Mouse (Mus musculus): ENCODE measurements around the gene Jph4.
A peak's percentile ranks its signal among the peaks of the same experiment; 100 is the strongest.

- TF ChIP-seq NRF1 (IDR thresholded peaks at IDR 0.05; ENCODE audit: insufficient read depth, low read depth, low read length, poor library complexity, severe bottlenecking): no peak
- TF ChIP-seq RCOR1 (IDR thresholded peaks at IDR 0.05; ENCODE audit: low read depth, low read length): no peak
- no peak for TF ChIP-seq POLR2A (IDR thresholded peaks at IDR 0.05; ENCODE audit: control insufficient read depth in 1 of 2, insufficient read depth in 1 of 2, low read depth in 1 of 2, low read length in 2 of 2, poor library complexity in 1 of 2)
- no peak for TF ChIP-seq POLR2AphosphoS5 (IDR thresholded peaks at IDR 0.05; ENCODE audit: borderline replicate concordance, low read depth, low read length)
- peak; percentile 70 to 81 (median 76) for TF ChIP-seq CTCF (IDR thresholded peaks at IDR 0.05 in 2 of 3, conservative IDR thresholded peaks at IDR 0.05 in 1 of 3; ENCODE audit: control insufficient read depth in 1 of 3, insufficient read depth in 1 of 3, low read depth in 2 of 3, low read length in 3 of 3, poor library complexity in 1 of 3, severe bottlenecking in 1 of 3)
- TF ChIP-seq SIN3A (IDR thresholded peaks at IDR 0.05; ENCODE audit: low read length): no peak
Observed at GRCm38 (mm10) chr14:55119421-55120134, 2.8 kb upstream of the Jph4 start.

All from MEL (cell line).